Mouse (Mus musculus) frontal cortex, postnatal 25 days (tissue): ENCODE results near the gene Uso1.
"Not testable (repeated sequence)": the region's sequence is repeated elsewhere in the genome, so short reads cannot be mapped to it uniquely, and the experiment has no call there.

ENCODE experiments used
- DNase-seq, 2 experiments: peaks; one replicate each; pipeline ENCODE4 v3.0.0; 2022; ENCODE audit warnings: low spot score in 2 of 2

The Uso1 gene

DNA sequence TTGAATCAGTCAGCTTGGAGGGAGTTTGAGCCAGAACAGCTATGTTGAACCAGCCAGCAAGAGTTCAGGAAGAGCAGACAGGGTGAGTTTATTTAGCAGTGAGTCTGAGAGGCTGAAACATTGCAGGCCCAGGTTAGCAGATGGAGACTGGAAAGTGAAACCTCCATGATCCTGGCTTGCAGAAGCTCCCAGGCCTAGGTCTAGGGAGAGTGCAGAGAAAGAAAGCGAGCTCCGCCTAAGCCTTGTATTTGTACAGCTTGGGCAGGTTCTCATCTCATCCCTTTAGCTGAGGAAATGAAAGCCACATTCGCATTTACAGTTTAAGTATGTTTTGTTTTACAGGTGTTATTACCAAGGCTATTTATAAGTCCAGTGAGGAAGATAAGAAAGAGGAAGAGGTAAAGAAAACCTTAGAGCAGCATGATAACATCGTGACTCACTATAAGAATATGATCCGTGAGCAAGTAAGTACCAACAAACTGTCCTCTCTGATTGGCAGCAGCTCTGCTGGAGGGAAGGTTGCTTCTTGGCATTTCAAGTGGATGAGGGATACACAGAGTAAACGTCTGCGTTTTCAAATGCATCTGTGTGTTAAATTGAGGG lies 51.2 kb downstream of the Uso1 start:
- no peak for DNase-seq

DNA sequence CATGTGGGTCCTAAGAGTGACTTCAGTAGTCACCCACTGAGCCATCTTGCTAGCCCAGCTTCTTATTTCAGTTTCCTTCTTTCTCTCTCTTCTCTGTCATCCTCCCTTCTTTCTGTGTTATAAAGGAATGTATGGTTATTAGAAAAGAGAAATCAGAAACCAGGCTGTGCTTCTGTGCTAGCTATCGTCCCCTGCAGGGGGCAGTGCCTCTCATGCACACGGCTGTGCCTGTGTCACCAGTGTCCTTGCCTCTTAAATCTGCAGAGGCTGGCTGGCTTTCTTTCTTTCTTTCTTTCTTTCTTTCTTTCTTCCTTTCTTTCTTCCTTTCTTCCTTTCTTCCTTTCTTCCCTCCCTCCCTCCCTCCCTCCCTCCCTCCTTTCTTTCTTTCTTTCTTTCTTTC lies 58.0 kb downstream of the Uso1 start:
- not testable (repeated sequence) for DNase-seq

DNA sequence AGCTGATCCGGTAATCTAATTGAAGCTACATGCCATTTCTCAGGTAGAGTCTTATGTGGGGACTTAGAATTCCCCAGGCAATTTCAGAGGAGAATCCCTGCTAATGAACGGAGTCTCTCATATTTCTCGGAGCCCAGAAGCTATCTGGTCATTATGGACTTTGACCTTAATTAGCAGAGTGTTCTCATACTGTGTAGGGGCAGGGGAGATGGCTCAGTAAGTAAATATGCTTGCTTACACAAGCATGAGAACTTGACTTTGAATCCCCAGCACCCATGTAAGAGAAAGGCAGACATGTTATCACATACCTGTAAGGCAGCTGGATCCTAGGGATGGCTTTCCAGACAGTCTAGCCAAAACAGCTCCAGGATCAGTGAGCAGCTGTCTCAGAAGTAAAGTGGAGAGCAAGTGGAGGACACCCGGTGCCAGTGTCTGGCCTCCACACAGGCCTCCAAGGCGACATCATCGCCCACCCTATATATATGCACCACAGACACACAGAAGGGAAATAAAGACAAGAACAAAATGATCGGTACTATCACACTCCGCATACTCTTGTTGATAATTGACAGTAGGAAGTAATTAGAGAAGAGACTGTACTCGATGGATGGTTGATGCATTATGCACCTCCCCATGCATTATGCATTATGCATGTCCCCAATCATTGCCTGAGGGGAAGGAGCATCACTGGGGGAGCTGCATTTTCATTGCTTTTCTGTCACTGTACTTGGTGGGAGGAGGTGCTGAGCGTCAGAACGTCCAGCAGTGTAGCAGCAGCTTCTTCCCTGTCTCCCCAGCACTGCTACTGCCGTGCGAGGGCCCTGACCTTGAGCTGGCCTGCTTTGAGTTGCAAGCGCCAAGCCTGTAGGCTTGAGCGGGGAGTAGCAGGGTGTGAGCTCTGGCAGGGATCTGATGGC lies 59.4 kb downstream of the Uso1 start:
- no peak for DNase-seq

DNA sequence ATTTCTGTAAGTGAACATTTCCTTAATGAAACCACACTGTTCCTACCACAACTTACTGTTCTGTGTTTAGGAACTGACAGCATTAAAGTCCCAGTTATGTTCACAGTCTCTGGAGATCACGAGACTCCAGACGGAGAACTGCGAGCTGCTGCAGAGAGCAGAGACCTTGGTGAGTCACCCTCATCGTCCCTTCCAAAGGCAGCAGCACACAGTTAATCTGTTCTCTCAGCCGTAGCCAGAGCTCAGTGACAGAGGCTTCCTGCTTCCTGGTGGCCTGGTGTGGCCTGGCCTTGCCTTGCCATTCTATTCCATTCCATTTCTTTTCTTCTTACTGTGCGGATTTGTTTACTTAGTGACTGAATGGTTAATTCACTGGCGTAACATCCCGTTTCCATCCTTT lies 60.5 kb downstream of the Uso1 start:
- no peak for DNase-seq

DNA sequence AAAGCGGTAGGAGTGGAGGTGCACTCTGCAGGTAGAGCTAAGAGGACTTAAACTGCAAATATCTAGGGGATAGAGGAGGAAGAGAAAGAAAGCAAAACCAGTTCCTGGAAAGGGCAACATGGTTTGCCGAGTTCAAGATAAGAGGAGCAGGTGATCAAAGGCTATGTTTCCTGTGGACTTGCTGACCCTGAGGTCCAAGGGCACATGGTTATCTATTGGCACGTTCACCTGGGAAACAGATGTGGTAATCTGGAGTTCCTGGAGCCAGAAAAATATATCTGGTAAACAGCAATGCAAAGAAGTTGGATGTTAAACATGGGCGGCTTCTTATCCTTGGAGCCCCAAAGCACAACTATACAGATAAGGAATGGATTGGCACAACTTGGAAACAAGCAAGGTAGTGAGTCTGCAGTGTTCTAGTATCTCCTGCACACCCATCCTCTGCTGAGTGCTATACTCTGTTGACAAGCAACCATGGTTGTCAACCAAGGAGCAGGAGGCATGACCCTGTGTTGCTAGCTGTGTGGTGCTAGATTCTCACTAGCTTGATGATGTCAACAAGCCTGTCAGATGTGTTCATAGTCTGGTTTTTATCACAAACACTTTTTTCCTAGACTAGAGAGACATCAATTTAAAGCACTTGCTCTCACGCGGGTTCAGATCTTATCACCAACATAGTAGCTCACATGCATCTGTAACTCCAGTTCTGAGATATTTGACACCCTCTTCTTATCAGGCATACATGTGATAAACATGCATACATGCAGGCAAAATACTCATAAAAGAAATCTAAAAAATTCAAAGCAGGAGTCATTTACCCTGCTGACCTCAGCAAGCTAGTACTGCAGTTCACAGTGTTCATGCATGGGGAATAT lies 66.7 kb downstream of the Uso1 start:
- DNase-seq: no peak

DNA sequence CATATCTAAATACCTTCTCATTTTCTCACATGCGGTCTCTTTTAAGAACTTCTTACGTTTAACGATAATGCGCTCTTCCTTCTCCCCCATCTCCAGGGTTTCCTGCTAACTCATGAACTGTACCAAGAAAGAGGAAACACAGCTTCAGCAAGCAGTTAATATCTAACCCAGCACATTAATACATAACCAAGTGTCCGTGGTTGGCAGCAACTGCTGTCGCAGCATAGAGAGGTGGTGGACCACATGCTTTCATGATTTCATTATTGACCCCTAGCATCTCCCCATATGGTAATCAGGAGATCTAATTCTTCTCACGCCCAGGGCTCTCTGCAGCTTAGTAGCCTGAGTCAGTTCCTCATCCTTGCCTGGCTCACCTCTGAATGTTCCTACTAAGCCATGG lies 67.4 kb downstream of the Uso1 start:
- DNase-seq: no peak

DNA sequence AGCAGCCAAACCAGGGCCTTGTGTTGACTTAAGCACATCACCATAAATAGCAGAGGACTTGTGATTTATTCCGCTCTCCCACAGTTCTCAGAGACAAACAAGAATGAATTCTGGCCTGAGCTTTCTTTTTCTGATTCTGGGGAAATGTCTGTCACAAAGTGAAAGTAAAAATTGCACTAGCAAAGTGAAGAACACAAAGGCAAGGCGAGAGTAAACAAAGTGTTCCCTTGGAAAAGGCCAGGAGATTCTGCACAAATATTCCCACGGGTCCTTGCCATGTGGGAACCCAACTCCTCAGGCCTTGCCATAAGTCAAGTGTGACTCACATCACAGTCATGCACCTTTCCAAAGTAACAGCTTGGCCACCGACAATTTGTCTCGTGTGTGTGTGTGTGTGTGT lies 68.0 kb downstream of the Uso1 start:
- no peak for DNase-seq

DNA sequence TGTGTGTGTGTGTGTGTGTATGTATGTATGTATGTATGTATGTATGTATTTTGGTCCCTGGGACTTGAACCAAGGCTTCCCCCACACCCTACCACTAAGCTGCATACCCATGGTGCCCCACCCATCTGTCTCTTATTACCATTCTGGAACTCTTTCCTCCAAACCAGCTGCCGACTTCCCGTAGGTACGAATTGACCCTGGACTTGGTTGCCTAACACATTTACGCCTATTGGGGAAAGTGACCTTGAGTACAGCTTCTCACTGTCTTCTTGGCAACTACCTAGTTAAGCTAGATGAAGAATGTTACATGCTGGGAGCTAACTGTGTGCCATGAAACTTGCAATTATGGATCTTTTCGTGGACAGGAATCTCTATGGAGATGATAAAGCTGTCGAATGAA lies 68.4 kb downstream of the Uso1 start:
- DNase-seq: no peak

DNA sequence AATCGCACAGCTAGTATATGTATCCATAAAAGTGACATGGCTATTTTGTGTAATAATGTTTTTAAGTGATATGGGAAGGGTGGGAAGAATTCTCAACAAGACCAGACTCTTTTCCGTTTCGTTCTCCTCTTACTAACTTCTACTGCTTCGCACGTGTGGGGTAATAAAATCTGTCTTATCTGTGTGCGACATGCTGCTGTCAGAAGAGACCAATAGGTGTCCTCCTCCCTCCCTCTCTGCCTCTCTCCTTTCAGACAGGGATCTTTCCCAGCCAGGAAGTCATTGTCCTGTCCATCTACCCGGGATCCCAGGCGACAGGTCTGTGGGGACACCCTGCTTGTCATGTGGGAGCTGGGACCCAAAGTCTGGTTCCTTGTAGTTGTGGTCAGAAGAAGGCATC lies 72.5 kb downstream of the Uso1 start:
- no peak for DNase-seq

DNA sequence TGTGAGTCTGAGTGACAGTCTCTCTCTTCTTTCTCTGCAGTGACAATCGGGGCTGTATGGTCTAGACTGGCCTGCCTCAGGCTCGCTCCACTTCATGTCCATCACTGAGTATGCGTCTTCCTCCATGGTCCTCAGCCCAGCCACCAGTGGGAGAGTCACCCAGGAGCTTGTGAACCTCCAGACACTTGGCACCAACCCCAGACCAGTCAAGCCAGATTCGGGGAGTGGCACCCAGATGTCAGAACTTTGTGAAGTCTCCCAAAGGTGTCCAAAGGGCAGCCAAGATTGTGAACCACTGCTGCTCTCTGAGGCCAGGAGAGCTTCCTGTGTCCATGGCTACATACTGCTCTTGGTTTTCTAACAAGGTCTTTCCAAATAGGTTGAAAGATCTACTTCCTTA lies 74.5 kb downstream of the Uso1 start:
- DNase-seq: no peak

DNA sequence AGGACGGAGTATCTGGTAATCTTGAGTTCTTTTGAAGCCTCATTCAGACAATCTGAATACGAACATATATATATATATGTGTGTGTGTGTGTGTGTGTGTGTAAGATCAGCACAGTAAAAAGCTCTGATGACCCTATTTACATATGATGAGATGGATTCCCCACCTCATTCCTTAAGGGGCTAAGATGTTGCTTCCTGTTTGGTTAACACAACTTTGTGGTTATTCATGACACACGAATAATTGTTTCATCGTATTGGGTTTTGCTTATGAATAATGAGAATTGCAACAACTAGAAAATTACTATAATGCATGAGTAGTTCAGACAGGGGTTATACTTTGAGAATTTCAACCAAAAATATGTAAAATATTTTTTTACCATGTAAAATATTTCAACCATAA lies 77.6 kb downstream of the Uso1 start, which contains the start of gene U90926:
Gene U90926, minus strand, starts transcription at position 101 of the 400 bp plus-strand sequence.
- DNase-seq: no peak

DNA sequence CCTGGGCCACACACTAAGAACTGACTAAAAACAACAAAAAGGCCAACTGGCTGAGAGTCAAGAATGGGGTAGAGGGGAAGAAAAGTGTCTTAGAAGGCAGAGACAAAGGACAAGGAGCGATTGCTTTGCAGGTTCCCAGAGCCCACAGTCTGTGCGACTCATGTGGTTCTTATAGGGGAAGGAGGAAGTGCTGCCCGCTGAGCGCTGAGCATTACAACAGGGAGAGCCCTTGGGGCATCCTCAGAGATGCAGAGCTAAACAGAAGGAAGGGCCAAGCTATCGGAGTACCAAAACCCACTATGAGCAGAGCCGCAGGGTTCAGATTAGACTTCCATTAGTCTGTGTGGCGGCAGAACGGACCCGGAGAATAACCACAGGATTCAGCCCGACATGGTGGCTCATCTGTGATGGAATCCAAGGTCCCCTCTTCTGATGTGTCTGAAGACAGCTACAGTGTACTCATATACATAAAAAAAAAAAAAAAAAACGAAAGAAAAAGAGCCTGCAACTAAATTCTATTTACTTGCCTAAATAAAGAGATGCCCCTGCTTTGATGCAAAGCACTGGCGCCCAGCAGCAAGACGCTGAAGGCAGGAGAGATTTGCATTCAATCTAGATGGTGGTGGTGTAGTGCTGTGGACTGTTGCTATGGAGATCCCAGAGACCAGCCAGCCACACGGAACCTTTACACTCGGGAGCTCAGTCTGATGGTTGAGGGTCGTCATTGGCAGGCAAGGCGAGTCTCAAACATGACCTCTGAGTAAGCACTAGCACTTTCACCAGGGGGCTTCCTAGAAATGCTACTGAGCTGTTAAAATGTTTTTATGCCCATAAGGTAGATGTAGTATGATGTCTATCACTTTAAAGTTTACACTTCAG lies 81.4 kb downstream of the Uso1 start:
- DNase-seq: no peak

DNA sequence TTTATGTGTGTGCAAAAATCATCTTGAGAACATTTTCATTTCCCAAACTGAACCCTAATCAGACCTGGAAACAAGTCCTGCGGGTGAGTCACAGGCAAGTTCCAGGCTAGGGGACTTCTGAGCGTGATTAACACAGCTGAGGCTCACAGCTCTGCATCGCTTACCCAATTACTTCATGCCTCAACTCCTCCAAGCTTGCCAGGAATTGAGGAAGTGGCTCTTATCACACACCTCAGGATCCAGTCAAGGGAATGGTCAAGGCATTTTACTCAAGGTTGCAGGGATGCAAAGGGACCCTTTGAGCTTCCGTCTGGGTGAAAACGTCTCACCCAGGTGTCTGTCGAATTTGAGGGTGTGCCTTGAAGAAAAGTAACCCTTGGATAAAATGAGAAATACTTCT lies 82.1 kb downstream of the Uso1 start:
- no peak for DNase-seq

DNA sequence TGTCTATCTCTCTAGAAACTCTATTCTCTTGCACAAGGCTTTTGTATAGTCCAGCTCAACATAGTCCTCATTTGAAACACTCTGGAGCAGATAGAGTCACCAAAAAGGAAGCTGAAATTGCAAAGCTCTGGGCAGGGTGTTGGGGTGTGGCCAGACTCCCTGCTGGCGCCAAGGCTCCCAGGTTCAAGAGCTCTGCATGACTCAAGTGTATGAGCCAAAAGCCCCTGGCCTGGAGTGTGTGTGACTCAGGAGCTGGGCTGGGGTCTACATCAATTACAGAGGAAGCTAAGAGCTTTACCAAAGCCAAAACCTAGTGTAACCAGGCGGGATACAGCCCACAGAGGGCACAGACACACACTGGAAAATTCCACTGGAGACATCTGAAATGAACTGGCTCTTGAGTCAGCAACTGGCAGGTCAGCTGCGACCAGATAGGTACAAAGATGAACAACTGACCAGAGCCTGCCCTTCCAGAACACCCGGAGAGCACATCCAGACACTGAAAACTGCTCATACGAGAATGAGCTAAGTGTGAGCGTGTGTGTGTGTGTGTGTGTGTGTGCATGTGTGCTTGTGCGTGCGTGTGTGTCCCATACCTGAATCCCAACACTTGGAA lies 82.7 kb downstream of the Uso1 start:
- no peak for DNase-seq

DNA sequence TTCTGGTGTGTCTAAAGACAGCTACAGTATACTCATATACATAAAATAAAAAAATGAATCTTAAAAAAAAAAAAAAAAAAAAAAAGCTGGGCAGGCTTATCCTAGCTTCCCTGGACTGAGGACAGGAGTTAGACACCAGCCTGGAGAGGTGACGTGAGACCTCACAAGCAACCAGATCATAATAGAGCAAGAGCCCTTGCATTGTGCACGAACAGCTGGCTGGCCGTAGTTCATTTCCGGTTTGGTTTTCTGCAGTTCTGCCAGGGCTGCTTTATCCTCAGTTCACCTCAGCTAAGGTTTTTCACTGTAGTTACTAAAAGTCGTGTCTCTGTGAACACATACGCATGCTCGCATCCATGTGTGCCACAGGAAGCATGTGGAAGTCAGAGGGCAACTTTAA lies 90.0 kb downstream of the Uso1 start:
- no peak for DNase-seq

DNA sequence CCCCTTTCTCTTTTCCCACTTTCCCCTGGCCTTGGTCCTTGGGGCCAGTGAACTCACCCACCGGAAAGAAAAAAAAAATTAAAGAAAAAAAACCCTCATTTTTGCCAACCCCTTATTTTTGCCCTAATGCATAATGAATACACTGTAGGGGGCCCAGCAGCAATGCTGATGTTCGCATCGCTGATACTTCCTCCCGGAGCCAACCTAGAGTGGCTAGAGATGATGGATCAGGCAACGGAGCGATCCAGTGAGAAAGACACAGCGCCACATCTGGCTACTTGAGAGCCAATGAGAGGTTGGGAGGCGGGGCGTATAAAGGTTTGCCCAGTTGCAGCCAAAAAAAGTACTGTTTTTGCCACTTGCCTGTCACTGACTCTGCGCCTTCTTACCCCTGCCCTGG lies 91.0 kb downstream of the Uso1 start:
- DNase-seq: no peak

DNA sequence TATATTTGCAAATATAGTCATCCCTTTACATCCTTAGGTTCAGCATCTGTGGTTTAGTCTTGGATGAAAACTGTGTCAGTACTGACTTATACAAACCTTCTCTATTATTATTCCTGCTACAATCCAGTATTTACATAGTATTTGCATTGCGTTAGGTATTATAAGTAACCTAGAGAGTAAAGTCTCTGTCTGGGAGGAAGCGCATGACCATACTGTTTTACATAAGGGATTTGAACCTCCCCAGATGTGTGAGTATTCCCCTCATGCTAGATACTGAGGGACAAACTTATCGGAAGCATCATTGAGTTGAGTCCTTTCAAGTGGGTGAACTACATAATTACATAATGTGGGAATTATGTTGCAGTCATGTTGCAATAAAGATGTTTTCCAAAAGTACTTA lies 91.8 kb downstream of the Uso1 start:
- DNase-seq: no peak

DNA sequence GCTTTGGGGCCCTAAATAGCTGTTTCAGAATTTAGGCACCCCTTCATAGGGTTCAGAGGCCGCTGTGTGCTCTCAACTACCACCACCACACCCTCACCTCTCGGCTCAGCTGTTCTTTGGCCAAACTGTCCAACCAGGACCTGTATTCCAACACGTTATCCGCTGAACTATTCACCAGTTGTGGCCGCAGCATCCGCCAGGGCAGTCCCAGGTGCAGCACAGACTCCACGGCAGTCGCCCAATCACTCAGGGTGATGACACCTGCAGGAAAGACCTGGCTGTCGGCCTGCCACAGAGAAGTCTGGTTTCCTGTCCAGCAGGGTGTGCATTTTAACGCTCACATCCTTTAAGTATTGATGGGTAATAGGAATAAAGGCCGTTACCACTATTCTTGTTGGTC lies 92.6 kb downstream of the Uso1 start:
- DNase-seq: no peak

DNA sequence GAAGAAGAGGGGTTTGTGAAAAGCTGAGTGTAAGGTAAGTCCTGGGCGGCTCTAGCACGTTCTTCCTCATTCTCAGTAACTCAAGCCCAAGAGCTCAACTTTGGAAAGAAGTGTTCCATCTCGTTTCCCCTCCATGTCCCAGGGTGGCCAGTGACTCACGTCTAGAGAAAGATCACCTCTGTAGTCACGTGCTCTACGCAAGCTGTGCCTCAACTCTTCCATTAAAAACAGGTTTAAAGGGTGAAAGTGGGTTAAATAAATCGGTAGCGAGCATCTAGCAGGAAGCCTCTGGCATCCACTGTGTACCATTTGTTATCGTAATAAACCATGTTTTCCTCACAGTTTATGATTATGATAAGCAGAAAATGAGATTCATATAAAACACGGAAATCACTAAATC lies 94.1 kb downstream of the Uso1 start:
- DNase-seq: no peak

DNA sequence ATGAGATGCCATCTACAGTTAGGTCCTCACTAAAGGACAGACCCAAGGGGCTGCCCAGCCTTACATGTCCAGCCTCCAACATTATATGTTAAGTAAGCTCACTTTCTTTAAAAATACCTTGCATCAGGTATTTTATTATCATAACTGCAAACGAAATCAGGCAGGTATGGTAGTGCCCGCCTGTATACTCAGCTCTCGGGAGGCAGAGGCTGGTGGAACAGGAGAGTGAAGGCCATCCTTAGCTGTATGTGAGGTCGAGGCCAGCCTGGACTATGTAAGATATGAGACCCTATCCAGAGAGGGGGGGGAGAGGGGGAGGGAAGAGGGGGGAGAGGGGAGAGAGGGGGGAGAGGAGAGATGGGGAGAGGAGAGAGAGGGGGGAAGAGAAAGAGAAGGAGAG lies 95.6 kb downstream of the Uso1 start:
- DNase-seq: no peak

DNA sequence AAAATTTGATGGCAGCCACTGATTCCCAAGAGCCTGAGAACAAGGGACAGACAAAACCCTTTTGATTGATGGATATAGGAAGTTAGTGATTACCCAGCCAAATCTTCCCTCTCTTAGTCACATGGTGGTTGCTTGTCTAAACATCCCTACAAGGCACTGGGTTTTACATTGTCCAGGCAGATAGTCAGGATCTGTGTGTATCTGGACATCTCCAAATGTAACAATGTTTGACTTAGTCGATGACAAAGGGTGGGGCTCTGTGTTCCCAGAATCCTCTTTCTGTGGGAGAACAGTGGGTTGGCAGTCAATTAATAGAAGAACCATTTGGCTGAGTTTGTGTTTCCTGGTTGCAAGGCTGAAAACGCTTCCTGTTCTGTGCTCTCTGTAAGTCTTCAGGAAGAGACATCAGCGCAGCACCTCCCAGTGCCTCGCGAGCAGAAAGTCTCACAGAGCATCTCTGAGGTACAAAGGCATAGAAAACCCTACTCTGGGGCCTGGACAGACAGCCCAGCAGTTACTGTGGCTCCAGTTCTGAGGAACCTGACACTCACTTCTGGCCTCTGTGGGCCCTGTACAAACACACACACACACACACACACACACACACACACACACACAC lies 97.3 kb downstream of the Uso1 start:
- no peak for DNase-seq
